Mouse (Mus musculus) stomach, embryonic 16.5 days (tissue): ENCODE data around the gene Gnat1. TPM values are rescaled to one million over a fixed set of nuclear protein-coding genes. Genes with fewer than 3 reads are reported as not detected.

Experiments
- ATAC-seq: fragments of 200-750 bp; cut with Nextera tagmentation; 2 replicates; pipeline ENCODE4 v1.8.0; 2017; ENCODE audit warnings: moderate number of reproducible peaks, moderate TSS enrichment; ENCODE audit not compliant: insufficient read depth, low FRiP score
- H3K27ac ChIP-seq: fragments of 300-500 bp; sonication (generic); 2 replicates; pipeline ENCODE4 v1.5.1; 2014; ENCODE audit warnings: low read length
- H3K27me3 ChIP-seq: fragments of 300-500 bp; sonication (generic); 2 replicates; pipeline ENCODE4 v1.6.1; 2014; ENCODE audit warnings: low read length, control low read depth, mixed read lengths; ENCODE audit not compliant: control insufficient read depth, insufficient read depth
- H3K36me3 ChIP-seq: fragments of 300-500 bp; sonication (generic); 2 replicates; pipeline ENCODE4 v1.6.1; 2014; ENCODE audit warnings: low read length; ENCODE audit not compliant: control insufficient read depth, insufficient read depth
- H3K4me1 ChIP-seq: fragments of 300-500 bp; sonication (generic); 2 replicates; pipeline ENCODE4 v1.6.1; 2014; ENCODE audit warnings: low read length, control low read depth, mixed read lengths; ENCODE audit not compliant: control insufficient read depth, insufficient read depth
- H3K4me2 ChIP-seq: fragments of 300-500 bp; sonication (generic); 2 replicates; pipeline ENCODE4 v1.6.1; 2014; ENCODE audit warnings: low read depth, low read length, mixed read lengths
- H3K4me3 ChIP-seq: fragments of 300-500 bp; sonication (generic); replicated peaks from 2 replicates; pipeline ENCODE4 v1.5.1; 2014; ENCODE audit warnings: mild to moderate bottlenecking, low read length
- H3K9ac ChIP-seq: fragments of 300-500 bp; sonication (generic); 2 replicates; pipeline ENCODE4 v1.6.1; 2014; ENCODE audit warnings: low read length
- H3K9me3 ChIP-seq: fragments of 300-500 bp; sonication (generic); replicated peaks from 2 replicates; pipeline ENCODE4 v1.6.1; 2016; ENCODE audit warnings: low read length, control low read depth; ENCODE audit not compliant: control insufficient read depth
- WGBS: fragments of 180-500 bp; shearing (Covaris S2); extraction: QIAGEN DNeasy Blood & Tissue Kit; methylation state at CpG from one replicate; pipeline ENCODE4 v1.1.7; 2014; 5-methylcytosine and 5-hydroxymethylcytosine counted together
- polyA plus RNA-seq: library from polyadenylated mRNA; unstranded; fragments of >200 nt; fragmentation: Nextera tagmentation; extraction: Ambion mirVana; gene quantifications from 2 replicates; pipeline ENCODE4 v1.2.1, GENCODE M21; 2015

Gene Gnat1
- polyA plus RNA-seq, 1 experiment from 2014 or later, result 2.0 TPM

GRCm38 (mm10) chr9:107635279-107636028 is 44.1 kb downstream of the Gnat1 start, which contains the start of gene Gnai2:
Gene Gnai2, minus strand, starts transcription at chr9:107635367.
- Histone ChIP-seq H3K4me3 (peak within 1 kb of the TSS; percentile 85), H3K27ac (peak within 1 kb of the TSS; percentile 93), H3K4me1 (peaks cover 34% of the 10 kb centered on the region), H3K27me3 (no peaks in the 10 kb centered on the region), H3K9ac (peak within 1 kb of the TSS; percentile 94), H3K9me3 (no peaks in the 10 kb centered on the region), H3K4me2 (peak within 1 kb of the TSS; percentile 99), H3K36me3 (no peaks in the 10 kb centered on the region)
- WGBS, result 3% methylated on average over 38 of the region's 38 CpGs
- peak; percentile 96 for ATAC-seq

GRCm38 (mm10) chr9:107634406-107635278 is 44.9 kb downstream of the Gnat1 start:
- peaks cover 42% of the 10 kb centered on the region for H3K4me1 ChIP-seq
- no peak for ATAC-seq
- H3K27me3 ChIP-seq, result no peaks in the 10 kb centered on the region
- no peaks in the 10 kb centered on the region for H3K36me3 ChIP-seq
- WGBS, result 2% methylated on average over 35 of the region's 35 CpGs
- peak overlapping the region; percentile 93 for H3K27ac ChIP-seq
- peak overlapping the region; percentile 94 for H3K9ac ChIP-seq
- peak overlapping the region; percentile 99 for H3K4me2 ChIP-seq
- H3K9me3 ChIP-seq, result no peaks in the 10 kb centered on the region
- H3K4me3 ChIP-seq, result peak overlapping the region; percentile 85

- 0 out of 2 replicates have a peak, but pooled peaks have one; percentile 0 for ATAC-seq
- Histone ChIP-seq H3K9me3 (no peaks in the 10 kb centered on the region), H3K4me1 (peaks cover 50% of the 10 kb centered on the region), H3K27ac (peak overlapping the region; percentile 93), H3K4me3 (peak overlapping the region; percentile 85), H3K4me2 (peak overlapping the region; percentile 99), H3K9ac (peak overlapping the region; percentile 94), H3K36me3 (no peaks in the 10 kb centered on the region), H3K27me3 (no peaks in the 10 kb centered on the region)
- under 1% methylated on average over 15 of the region's 15 CpGs for WGBS
Measured at GRCm38 (mm10) chr9:107633661-107634405, 45.7 kb downstream of the Gnat1 start.

GRCm38 (mm10) chr9:107633091-107633660 is 46.3 kb downstream of the Gnat1 start:
- no peaks in the 10 kb centered on the region for H3K27me3 ChIP-seq
- H3K27ac ChIP-seq, result peak overlapping the region; percentile 93
- H3K9me3 ChIP-seq, result no peaks in the 10 kb centered on the region
- peaks cover 57% of the 10 kb centered on the region for H3K4me1 ChIP-seq
- peak overlapping the region; percentile 85 for H3K4me3 ChIP-seq
- H3K36me3 ChIP-seq, result no peaks in the 10 kb centered on the region
- H3K9ac ChIP-seq, result peak overlapping the region; percentile 94
- 2% methylated on average over 33 of the region's 33 CpGs for WGBS
- peak overlapping the region; percentile 99 for H3K4me2 ChIP-seq
- peak; percentile 43 for ATAC-seq

- H3K4me2 ChIP-seq, result peak overlapping the region; percentile 99
- 57% methylated on average over 6 of the region's 6 CpGs for WGBS
- peak overlapping the region; percentile 93 for H3K27ac ChIP-seq
- no peaks in the 10 kb centered on the region for H3K9me3 ChIP-seq
- ATAC-seq, result no peak
- H3K4me3 ChIP-seq, result peak overlapping the region; percentile 85
- peak overlapping the region; percentile 94 for H3K9ac ChIP-seq
- no peaks in the 10 kb centered on the region for H3K27me3 ChIP-seq
- peaks cover 64% of the 10 kb centered on the region for H3K4me1 ChIP-seq
- H3K36me3 ChIP-seq, result no peaks in the 10 kb centered on the region
Measured at GRCm38 (mm10) chr9:107632478-107632877, 47.0 kb downstream of the Gnat1 start.

- H3K9me3 ChIP-seq, result no peaks in the 10 kb centered on the region
- H3K27me3 ChIP-seq, result no peaks in the 10 kb centered on the region
- H3K4me2 ChIP-seq, result 0 out of 2 replicates have a peak overlapping the region, but pooled peaks have one; percentile 99
- WGBS, result 90% methylated on average over 8 of the region's 8 CpGs
- H3K9ac ChIP-seq, result peak overlapping the region; percentile 94
- H3K27ac ChIP-seq, result peak overlapping the region; percentile 38; the same call in 1 of the 2 replicates
- no peak for ATAC-seq
- H3K36me3 ChIP-seq, result no peaks in the 10 kb centered on the region
- H3K4me1 ChIP-seq, result peaks cover 67% of the 10 kb centered on the region
- no peak overlapping the region for H3K4me3 ChIP-seq
Measured at GRCm38 (mm10) chr9:107631861-107632260, 47.7 kb downstream of the Gnat1 start.

GRCm38 (mm10) chr9:107631311-107631826 is 48.1 kb downstream of the Gnat1 start:
- H3K4me1 ChIP-seq, result peaks cover 71% of the 10 kb centered on the region
- no peak overlapping the region for H3K4me3 ChIP-seq
- no peaks in the 10 kb centered on the region for H3K27me3 ChIP-seq
- no peaks in the 10 kb centered on the region for H3K9me3 ChIP-seq
- peak overlapping the region; percentile 38 for H3K27ac ChIP-seq
- no peaks in the 10 kb centered on the region for H3K36me3 ChIP-seq
- H3K4me2 ChIP-seq, result peak overlapping the region; percentile 99; the same call in 1 of the 2 replicates
- no peak for ATAC-seq
- WGBS, result 74% methylated on average over 9 of the region's 9 CpGs
- H3K9ac ChIP-seq, result peak overlapping the region; percentile 47

- no peak overlapping the region for H3K4me3 ChIP-seq
- peak overlapping the region; percentile 47 for H3K9ac ChIP-seq
- H3K4me1 ChIP-seq, result peaks cover 69% of the 10 kb centered on the region
- ATAC-seq, result no peak
- H3K27me3 ChIP-seq, result no peaks in the 10 kb centered on the region
- H3K9me3 ChIP-seq, result no peaks in the 10 kb centered on the region
- no peaks in the 10 kb centered on the region for H3K36me3 ChIP-seq
- H3K4me2 ChIP-seq, result peak overlapping the region; percentile 41
- peak overlapping the region; percentile 80 for H3K27ac ChIP-seq
- whole genome bisulfite sequencing, result 12% methylated on average over 4 of the region's 4 CpGs
Measured at GRCm38 (mm10) chr9:107630576-107630975, 48.9 kb downstream of the Gnat1 start.
